Mouse (Mus musculus): ENCODE results near the gene Crebl2.

Gene Crebl2

DNA sequence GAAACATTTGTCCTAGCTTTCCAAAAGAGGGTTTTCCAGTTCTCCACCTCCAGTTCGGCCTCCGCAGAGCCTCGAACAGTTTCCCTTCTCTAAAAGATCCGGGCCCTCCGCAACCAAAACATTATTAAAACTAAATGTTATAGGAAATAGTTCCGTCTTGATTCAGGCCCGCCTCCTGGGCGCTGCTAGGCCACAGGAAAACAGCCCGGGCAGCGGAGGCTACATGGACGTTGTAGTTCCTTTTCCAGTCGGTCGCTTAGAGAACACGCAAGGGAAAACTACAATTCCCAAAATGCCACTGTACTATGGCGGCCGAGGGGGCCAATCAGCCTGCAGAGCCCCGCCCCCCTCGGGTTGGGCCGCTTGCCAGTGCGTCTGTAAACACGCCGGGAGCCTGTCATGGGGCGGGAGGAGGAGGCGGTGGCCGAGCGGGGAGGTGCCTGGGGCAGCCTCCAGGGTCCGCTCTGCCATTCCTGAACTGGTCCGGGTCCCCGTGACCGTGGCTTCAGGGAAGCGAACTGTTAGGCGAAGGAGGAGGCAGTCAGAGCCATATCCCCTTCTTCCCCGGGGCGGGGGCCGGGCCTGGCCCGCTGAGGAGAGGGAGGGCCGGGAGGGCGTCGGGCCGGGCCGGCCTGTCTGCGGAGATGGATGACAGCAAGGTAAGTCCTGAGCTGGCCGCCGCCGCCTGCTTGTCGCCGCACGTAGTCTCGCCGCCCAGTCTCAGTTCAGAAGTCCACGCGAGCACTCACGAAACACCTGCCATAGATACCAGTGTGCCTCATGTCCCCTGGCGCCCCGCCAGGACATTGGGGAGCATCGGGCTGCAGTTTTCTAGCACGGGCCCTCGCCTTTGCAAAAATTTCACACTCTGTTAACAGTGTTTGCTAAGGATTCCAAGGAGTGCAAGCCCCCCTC, at the start of gene Crebl2:
Gene Crebl2, plus strand, starts transcription at position 369 of the 915 bp plus-strand sequence.
- DNase-seq = peak; percentile 100

DNA sequence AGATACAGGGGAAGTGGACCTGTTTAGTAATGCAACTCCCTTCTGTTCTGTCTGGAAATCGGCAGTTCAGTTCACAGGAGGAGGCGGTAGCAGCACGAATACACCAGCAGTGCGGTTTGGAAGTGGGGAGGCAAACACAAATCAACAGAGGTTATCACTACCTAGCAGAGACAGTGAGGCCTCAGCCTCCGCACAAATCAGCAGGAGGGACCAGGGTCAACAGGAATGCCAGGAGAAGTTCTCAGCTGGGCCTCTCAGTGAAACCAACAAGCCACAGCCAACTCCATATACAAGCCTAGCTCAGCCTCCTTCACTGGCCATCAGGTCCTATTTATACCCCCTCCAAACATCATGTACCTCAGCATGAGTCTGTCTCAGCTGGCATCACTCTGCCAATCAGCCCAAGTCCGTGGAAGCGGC, 48.5 kb upstream of the Crebl2 start:
- DNase-seq = peak; percentile 29 to 35

DNA sequence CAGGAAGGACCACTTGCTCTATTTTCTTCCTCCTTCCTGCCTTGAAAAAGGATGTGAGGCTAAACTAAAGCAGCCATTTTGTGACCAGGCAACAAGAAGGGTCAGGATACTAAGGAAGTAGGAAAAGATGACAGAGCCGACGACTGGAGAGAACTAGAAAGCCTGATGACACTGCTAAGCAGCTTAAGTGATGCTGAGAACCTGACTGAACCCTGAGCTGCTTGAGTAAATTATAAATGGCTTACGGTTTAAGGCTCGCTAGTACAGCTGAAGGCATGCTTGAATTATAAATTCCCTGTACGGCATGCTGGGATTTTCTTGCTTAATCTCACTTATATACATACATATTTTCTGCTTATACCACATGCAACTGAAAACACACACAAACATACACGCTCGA, 47.1 kb upstream of the Crebl2 start:
- DNase-seq = no peak

DNA sequence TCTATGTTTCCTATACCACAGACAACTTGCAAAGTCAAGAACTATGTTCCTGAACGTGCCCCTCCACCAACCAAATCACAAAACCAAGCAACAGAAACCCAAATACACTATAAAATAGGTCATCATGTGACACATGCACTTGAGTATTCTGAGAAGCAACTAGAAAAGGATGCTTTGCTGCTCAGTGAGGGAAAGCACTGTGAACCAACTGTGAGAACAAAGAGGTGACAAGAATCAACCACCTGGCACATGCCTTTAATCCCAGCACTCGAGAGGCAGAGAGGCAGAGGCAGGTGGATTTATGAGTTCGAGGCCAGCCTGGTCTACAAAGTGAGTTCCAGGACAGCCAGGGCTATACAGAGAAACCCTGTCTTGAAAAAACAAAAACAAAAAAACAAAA, 43.5 kb upstream of the Crebl2 start:
- DNase-seq = no peak

DNA sequence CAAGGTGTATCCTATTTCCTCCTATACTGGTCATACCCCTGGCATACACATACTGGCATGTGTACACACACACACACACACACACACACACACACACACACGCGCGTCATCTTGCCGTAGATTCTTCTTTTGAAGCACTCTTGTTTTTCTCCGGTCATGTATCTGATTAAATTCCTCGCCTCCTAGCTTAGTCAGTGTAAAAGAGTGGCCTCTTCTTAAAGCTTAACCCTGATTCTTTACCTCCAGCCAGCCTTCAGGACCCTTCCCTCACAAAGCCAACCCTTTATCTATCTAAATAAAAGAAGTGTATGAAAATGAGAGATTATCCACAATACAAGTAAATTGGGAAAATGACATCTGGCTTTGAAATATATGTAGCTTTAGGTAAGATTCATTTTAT, 40.9 kb upstream of the Crebl2 start:
- no peak for DNase-seq

DNA sequence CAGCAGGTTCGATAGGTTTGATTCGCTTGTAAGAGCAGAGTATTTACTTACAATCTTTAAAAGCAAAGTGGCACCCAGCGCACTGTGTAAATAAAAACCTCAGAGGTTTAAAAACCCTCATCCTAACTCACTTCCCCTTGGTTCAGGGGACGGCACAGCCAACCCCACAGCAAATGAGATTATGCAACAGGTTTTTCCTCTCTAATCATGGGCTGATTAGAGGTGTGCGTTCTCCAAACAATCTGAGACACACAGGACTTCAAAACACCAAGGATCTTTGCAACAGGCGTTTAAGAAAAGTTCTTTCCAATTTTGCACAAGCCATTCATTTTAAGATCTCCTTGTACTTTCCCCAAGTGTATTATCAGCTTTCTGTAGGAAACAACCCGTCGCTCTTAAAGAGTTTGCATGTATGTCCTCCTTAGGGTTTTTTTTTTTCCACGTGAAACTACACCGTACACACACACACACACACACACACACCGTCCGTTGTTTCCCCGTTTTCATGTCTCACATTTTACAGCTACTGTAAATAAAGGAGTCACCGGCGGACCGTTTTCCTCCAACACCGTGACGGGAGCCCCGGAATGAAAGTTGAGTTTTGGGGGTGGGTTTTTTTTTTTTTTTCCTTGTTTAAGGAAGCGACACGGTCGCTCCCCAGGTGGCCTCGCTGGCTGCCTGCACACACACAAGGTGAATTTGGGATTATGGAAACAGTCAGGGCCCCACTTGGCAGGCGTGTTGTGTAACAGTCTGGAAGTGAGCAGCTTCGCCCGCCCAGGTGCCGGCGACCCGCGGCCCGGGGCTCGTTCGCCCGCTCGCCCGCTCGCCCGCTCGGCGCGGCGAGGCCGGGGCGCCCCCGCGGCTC, 38.5 kb upstream of the Crebl2 start:
- DNase-seq = peak; percentile 68

DNA sequence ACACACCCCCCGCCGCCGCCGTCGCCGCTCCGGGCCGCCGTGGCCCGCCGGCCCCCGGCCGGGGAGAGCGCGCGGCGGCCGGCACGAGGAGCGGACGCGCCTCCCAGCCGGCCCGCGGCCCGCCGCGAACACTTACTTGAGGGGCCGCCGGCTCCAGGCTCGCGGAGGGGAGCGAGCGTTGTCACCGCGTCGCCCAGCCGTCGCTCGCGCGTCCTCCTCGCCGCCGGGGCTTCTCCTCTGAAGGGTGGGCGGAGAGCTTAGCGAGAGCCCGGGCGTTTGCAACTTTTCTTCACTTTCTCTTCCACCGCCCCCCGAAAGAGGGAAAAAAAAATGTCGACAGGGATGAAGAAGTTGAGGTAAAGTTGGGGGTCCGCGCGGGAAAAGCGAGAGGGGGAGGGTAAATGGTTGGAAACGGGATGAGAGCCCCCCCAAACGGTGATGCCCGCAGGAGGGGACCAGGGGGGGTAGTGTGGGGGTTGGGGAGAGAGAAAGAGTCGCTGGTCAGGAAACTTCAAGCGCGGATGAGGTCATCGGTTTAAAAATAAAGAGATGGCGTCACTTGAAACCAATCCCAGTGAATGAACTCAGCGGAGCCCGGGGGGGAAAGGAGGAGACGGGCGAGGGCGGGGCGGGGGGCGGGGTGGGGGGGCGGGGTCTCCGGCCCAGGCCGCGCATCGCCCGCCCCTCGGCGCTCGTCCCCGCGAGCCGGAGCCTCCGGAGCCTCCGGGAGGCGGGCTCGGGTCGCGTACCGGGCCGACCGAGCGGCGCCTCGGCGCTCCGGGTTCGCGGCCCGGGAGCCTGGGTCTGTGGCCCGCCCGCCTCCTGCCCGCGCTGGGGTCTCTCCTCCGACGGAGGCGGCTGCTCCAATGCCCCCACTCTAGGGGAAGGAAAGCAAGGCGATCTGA, 37.6 kb upstream of the Crebl2 start, which contains the start of gene Dusp16:
Gene Dusp16, minus strand, starts transcription at position 485 of the 905 bp plus-strand sequence.
- DNase-seq = peak; percentile 81 to 90

DNA sequence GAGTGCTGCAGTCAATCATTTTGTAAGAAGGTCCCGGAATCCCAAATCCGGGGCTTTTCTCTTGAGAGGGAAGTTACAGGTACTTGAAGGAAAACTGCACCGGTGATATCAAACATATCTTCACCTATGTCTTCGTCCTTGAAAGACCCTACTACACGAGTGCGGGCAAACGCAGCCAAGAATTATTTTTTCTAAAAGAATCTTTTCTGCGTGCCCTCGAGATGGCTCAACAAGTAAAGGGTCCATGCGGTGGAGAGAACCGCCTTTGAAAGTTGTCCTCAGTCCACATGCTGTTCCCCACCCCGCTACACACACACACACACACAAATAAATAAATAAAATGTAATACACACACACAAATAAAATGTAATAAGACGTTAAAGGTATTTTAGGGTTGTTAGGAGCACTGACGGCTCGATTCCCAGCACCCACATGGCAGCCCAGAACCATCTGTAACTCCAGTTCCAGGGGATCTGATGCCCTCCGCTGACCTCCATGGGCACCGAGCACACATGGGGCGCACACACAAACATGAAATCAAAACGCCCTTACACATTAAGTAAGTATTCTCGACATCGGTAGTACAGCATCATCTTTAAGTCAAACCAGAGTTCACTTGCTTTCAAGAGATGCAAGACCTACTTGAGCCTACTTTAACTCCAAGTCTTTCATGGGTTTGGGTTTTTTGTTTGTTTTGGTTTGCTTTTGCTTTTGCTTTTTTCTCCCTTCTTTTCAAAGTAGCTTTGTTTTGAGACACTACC, 36.7 kb upstream of the Crebl2 start:
- DNase-seq = no peak

DNA sequence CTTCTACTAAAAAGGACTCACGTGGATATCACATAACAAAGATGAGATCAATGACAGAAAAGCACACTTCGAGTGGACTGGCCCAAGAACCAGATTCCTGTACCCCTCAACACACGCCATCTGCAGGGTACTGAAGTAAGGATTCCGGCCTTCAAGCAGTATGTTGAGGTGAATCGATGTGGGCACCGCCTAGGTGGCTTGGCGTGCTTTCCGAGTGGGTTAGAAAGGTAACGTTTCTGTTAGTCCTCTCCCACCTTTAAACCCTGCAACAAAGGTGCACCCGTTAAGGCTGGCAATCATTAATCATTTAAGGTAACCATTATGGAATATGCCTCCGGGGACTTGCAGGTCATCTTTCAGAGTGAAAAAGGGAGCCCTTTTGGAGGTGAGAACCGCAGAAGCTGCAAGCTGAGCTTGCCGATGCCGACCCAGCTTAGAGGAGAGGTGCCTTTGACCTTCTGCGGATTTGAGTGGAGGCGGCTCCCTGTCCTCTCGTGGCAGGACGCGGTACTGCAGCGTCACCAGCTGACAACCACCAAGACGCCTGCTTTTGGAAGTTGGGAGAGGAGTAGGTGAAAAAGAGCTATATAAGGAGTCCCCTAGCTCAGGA, 35.9 kb upstream of the Crebl2 start:
- peak; percentile 89 for DNase-seq

DNA sequence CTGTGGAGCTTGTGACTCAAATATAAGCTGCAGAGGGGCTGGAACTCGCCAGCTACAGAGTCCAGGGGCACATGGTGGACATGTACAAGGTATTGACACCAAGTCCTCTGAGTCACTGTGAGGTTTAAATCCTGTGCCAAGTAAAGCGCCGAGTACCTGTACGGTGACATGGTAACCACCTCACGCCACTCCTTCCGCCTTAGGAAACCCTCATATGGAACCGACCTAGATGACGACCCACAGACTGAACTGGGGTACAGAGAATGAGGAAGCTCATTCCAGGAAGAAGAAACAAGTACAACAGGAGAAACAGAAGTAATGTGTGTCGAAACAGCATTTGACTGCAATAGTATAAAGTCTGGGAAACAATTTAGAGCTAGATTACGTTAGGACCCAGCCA, 33.7 kb upstream of the Crebl2 start:
- no peak for DNase-seq

DNA sequence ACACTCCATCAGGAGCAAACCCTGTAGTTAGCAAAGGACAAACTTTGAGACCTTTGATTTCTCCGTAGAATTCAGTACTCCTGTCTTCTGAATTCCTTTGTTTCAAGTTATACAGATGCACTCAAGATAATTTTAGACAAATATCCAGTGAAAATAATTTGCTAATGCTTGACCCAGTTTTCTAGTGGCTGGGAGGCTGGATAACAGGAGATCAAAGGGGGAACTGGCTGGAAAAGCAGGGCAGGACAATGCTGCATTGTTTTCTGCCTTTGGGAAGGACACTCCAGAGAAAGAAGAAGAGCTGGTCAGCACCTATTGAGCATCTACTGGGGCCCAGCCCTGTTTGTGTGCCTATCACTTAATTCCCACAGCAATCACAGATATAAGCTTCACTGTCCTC, 28.5 kb upstream of the Crebl2 start:
- no peak for DNase-seq

DNA sequence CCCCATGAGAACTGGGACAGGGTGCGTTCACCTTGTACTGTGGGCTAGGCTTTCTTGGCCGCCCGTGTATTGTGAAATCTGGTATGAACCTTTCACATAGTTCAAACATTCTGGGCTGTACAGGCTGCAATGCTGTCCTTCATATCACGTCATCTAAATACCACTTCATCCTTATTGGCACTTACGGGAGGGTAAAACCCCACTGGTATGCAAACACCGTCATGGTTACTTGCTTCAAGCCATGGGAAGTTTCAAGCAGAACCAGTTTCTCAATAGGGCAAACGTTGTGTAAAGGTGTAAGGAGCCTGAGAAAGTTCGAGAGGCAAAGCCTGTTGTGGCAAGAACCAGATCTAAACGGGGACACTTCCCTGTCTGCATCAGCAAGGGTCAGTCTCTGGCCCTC, 27.3 kb upstream of the Crebl2 start:
- DNase-seq = no peak

DNA sequence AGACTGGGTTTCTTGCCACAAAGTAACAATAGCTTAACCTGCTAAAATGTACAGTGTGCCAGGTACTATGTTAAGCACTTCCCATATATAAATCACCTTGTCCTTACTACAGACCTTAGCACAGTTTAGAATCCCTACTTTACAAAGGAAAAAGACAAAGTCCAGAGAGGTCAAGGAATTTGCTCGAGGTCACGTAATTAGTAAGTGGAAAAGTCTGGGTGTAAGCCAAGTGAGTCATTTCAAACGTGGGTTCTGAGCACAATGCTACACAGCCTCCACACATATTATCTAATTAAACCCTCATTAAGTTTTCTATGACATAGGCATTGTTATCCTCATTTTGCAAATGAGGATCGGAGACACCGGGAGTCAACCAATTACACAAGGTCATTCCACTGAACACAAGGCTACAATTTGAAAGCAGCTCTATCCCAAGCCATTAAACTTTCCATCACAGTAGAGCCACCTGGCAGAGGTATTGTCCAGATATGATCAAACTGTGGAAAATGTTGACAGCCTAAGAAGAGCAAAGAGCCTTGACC, 25.1 kb upstream of the Crebl2 start:
- DNase-seq = no peak

DNA sequence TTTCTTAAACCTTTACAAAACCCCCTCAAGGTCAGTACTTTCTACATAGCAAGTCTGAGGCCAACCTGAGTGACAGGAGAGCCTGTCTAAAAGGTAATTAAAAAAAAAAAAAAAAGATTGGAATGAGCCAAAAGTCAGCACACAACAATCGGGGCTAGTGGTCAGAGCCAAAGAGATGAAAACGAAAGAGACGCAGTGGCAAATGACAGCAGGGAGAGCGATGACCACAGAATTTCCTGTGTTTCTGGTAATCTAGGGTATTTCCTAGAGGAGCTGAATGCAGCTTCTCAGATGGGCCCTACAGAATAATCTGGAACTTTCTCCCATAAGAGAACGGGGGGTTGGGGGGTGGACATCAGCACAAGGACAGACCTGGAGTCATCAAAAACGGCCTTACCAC, 23.8 kb upstream of the Crebl2 start:
- DNase-seq = no peak

DNA sequence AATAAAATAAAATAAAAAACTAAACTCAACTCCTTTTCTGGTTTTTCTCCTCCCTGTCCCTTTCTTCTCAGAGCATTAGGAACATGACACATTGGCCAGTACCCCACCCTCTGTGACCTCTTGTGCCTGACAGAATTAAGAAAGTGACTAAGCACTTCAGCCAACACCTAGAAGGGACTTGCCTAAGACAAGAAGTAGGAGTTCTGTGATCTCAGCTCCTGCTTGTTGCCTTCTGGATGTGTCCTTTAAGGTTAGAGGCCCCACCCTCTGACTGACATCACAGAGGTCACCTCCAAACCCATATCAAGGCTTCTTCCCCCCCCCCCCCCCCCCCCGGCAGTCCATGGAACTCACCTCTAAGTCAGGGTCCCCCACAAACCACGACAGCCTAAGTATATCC, 22.9 kb upstream of the Crebl2 start:
- DNase-seq = no peak

DNA sequence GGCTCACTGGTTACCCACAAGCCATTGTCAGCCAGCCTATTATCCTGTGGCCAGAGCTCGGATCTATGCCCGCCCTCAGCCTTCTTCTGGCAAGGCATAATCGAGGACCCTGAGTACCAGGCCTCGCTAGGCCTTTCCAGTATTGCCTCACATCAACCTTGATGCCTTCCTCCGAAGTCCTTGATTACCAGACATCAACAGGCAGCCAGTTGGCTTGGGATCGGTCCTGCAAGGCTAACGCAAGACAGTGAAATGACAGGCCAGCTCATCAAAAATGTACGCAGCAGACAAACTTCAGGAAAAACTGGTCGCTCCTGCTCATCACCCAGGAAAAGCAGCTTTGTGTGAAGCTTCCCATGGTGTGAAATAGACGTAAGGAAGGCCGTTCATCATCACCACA, 22.2 kb upstream of the Crebl2 start:
- no peak for DNase-seq

DNA sequence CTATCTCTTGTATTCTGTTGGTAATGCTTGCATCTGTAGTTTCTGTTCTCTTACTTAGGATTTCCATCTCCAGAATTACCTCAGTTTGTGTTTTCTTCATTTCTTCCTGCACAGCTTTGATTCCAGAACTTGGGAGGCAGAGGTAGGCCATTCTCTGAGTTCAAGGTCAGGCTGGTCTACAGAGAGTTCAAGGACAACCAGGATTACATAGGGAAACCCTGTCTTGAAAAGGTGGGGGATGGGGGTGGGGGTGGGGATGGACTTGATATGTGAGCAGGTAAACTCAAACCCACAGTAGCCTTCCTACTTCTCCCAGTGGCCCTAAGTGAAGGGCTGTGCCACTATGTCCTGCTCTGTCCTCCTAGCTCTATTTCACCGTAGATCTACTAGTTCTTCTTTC, 16.9 kb upstream of the Crebl2 start:
- DNase-seq = no peak

DNA sequence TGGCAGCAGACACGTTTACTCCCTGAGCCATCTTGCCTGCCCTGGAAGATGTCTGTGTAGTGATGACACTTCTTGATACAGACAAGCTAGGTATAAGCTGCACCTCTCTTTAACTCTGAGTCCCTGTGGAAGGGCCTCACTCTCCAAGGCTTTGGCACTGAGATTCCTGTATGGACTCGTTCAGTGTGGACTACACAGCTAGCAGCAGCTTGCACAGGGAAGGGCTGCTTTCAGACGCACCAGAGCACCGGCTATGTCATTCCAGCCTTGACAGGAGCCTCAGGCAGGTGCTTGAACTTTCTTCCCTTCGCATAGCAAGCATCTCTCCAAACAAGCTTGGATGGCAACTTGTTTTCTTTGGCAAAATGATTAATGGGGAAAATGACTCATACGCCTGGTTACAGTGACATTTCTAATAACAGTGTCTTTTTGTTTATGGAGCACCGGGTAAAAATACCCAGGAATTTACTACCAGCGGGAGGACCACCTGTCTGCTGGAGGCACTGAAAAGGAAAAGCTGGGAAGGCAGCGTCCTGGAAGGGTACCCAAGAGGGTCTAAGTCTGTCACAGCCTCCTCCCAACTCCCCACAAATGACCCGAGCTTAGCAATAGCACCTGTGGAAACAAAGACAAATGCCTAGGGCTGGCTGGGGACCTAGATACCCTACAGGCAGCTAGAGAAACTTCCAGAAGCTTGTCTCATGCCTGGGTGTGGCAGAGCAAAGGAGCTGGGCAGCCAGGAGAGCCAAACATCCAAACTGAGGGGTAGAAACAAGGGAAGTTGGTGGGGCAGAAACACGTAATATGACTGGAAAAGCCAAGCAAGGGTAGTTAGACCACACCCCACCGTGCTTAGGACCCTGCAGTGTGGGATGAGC, 12.7 kb upstream of the Crebl2 start:
- DNase-seq = no peak

DNA sequence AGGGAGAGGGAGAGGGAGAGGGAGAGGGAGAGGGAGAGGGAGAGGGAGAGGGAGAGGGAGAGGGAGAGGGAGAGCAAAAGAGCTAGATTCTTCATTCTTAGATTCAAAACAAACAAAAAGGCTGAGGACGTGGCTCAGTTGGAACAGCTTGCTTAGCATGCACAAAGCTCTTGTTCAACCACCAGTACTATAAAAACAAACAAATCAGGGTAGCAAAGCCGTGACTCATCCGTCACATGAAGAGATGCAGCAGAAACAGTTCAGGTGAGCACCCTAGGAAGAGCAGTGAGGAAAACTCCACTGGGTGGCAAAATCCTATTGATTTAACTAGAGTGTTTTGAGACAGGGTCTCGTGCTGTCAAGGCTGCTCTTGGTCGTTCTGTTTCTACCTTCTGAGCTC, 10.2 kb upstream of the Crebl2 start:
- no peak for DNase-seq

DNA sequence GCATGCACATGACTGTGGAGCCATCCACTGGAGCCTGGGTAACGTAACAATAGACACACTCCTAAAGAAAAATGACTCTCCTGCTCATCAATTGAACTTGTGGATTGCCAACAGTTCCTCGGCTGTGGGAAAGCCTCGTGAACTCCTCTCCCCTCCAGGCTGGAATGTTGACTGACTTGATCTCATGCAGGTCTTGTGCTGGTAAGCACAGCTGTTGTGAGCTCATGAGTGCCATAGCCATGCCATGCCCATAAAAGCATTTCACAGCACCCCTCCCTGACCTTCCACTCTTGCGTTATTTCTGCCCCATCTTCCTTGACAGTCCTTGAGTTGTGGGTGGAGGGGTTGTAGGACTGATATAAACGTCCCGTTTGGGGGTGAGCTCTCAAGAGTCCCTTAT, 9.5 kb upstream of the Crebl2 start:
- DNase-seq = no peak

Measured in cerebellum, postnatal 36 days (tissue).